Mouse (Mus musculus): ENCODE measurements around the gene 4632433K11Rik.

DNA sequence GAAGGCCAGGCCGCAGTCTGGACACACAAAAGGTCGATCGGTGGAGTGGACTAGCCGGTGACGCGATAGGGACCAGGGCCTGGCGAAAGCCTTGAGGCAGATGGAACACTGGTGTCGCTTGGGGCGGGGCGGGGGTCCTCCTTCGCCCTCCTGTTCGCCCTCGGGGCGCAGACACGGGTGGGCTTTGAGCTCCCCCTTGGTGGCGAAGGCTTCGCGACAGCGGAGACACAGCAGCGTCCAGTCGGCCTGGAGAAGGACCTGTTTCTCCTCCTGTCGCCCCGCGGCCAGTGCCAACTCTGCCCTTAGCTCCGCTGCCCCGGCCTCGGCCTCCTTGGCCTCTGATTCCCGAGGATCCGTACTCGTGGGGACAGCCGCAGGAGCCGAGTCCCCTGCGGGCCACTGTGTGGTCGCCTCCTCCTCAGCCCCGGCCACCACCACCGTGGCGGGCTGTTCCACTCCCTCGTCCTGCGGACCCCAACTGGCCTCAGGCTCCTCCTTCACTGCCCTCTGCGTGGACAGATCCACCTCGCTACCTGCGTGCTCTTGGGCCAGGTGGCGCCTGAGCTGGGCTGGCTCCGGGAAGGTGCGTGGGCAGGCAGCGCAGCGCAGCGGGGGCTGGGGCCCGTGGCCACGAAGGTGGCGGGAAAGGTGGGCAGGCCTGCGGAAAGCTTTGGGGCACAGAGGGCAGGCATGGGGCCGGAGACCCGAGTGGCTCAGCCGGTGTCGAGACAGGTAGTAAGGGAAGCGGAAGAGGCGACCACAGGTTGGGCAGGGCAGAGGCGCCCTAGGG is 39.7 kb upstream of the 4632433K11Rik start:
- TF ChIP-seq CTCF (IDR thresholded peaks at IDR 0.05; ENCODE audit: control insufficient read depth, insufficient read depth, insufficient replicate concordance, low read depth, low read length) (no peak), POLR2A (IDR thresholded peaks at IDR 0.05; ENCODE audit: control insufficient read depth, low read depth, low read length) (no peak)

Measured in testis, adult 2 months (tissue).